Mouse (Mus musculus): ENCODE results near the gene Erich6.

DNA sequence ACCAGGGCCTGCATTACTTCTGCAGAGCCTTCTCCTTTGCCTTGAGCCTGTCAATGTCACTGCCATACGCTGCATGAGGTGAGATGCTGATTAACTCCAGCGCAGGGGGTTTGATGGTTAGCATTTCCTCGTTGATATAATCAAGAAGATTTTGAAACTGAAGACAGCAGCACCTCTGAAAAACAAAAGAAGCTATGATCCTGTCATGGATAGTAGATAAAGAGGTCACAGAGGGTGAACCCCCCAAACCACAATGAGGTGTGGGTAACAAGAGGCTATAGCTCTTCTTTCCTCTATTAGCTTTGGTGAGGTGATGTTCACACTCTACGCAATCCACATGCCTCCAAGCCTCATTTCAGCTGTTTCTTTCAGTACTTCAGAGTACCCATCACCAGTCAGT lies 12.0 kb downstream of the Erich6 start:
- TF ChIP-seq CTCF (conservative IDR thresholded peaks at IDR 0.05 in 1 of 2, IDR thresholded peaks at IDR 0.05 in 1 of 2; ENCODE audit: low read depth in 2 of 2, low read length in 2 of 2) = no peak
- no peak for TF ChIP-seq ETS1 (conservative IDR thresholded peaks at IDR 0.05; ENCODE audit: low read depth, low read length)
- no peak for TF ChIP-seq ZKSCAN1 (IDR thresholded peaks at IDR 0.05; ENCODE audit: borderline replicate concordance, low read depth, low read length)

All from CH12.LX (cell line).